Comparison of ENCODE assay signal across 9 mouse cellular contexts in genomic region chr11:80498328-80499070, GRCm38 (mm10). TPM values are rescaled to one million over a fixed set of nuclear protein-coding genes. Genes with fewer than 3 reads are reported as not detected.
DNase-seq lines count a peak whose midpoint lies in the region; ATAC-seq and TF ChIP-seq lines count a peak whose summit lies in the region.
"Had no signal": no experiment of that assay in that cellular context is flagged by ENCODE, and none has a peak within 500 bp of the region (broad histone marks: within the 10 kb centered on the region; RNA-seq: fewer than 3 reads in every experiment).

No protein-coding gene starts in this region.

- ATAC-seq in heart, postnatal 0 days (ENCODE audit: insufficient read depth, low read depth), result no peak
- peak; percentile 59 for ATAC-seq in forebrain, embryonic 16.5 days
- no peak for ATAC-seq in midbrain, embryonic 14.5 days (ENCODE audit: low FRiP score, low TSS enrichment)
- ATAC-seq in inflammation-experienced regulatory T-cells, adult 6 months, result no peak

- no peak for DNase-seq in heart, postnatal 0 days (ENCODE audit: low spot score)
- no peak for DNase-seq in heart, adult 18-20 months
- peak; percentile 47 for DNase-seq in midbrain, embryonic 14.5 days
- no peak for DNase-seq in lung, postnatal 4 days
- DNase-seq in left cerebral cortex, postnatal 25 days (ENCODE audit: low spot score in 2 of 2), result no peak

- H3K4me1 ChIP-seq in heart, postnatal 0 days (ENCODE audit: control insufficient read depth, insufficient read depth), result peaks cover 20% of the 10 kb centered on the region
- H3K4me1 ChIP-seq in cortical plate, adult 2 months (ENCODE audit: control insufficient read depth, insufficient read depth, low read length), result peaks cover 22% of the 10 kb centered on the region
- peaks cover 26% of the 10 kb centered on the region for H3K4me1 ChIP-seq in forebrain, embryonic 16.5 days (replicated peaks; ENCODE audit: control insufficient read depth, insufficient read depth, low read length)
- H3K4me1 ChIP-seq in midbrain, embryonic 14.5 days (ENCODE audit: control insufficient read depth, insufficient read depth, low read length), result peaks cover 28% of the 10 kb centered on the region

- peak overlapping the region; percentile 60 for H3K27ac ChIP-seq in heart, postnatal 0 days (ENCODE audit: low read depth)
- H3K27ac ChIP-seq in cortical plate, adult 2 months (ENCODE audit: insufficient read depth, low read length), result peak overlapping the region; percentile 63
- H3K27ac ChIP-seq in forebrain, embryonic 16.5 days (ENCODE audit: low read length), result peak overlapping the region; percentile 66
- H3K27ac ChIP-seq in midbrain, embryonic 14.5 days (replicated peaks; ENCODE audit: low read depth, low read length), result peak overlapping the region; percentile 78

- intact Hi-C loops in left cerebral cortex, postnatal 25 days (cut with DNase I), result no loop called here

- 42% methylated on average over 11 of the region's 11 CpGs for WGBS in heart, postnatal 0 days
- WGBS in forebrain, embryonic 16.5 days, result 43% methylated on average over 11 of the region's 11 CpGs
- 53% methylated on average over 11 of the region's 11 CpGs for WGBS in midbrain, embryonic 14.5 days

- H3K27me3 ChIP-seq in heart, postnatal 0 days (ENCODE audit: control insufficient read depth, insufficient read depth, low read length), result no peaks in the 10 kb centered on the region
- H3K27me3 ChIP-seq in forebrain, embryonic 16.5 days (replicated peaks; ENCODE audit: control insufficient read depth, insufficient read depth, low read length), result no peaks in the 10 kb centered on the region
- no peaks in the 10 kb centered on the region for H3K27me3 ChIP-seq in midbrain, embryonic 14.5 days (ENCODE audit: control insufficient read depth, insufficient read depth, low read length)

- no peak for TF ChIP-seq CTCF in heart, postnatal 0 days (IDR thresholded peaks at IDR 0.05; ENCODE audit: low read depth)
- no peak for TF ChIP-seq CTCF in cortical plate, adult 2 months (IDR thresholded peaks at IDR 0.05; ENCODE audit: extremely low read depth, insufficient read depth, low read length)

- 0 out of 2 replicates have a peak overlapping the region, but pooled peaks have one; percentile 23 for H3K4me2 ChIP-seq in heart, postnatal 0 days (ENCODE audit: low read depth, low read length)
- no peak overlapping the region for H3K4me2 ChIP-seq in forebrain, embryonic 16.5 days (ENCODE audit: low read length)
- H3K4me2 ChIP-seq in midbrain, embryonic 14.5 days (ENCODE audit: low read length), result no peak overlapping the region

- no peak overlapping the region for H3K9ac ChIP-seq in heart, postnatal 0 days (replicated peaks; ENCODE audit: low read depth, low read length)
- H3K9ac ChIP-seq in forebrain, embryonic 16.5 days (replicated peaks; ENCODE audit: low read depth, low read length), result peak overlapping the region; percentile 35
- peak overlapping the region; percentile 10; the same call in 1 of the 2 replicates for H3K9ac ChIP-seq in midbrain, embryonic 14.5 days (replicated peaks; ENCODE audit: low read length)

- no peak overlapping the region for H3K4me3 ChIP-seq in heart, postnatal 0 days (ENCODE audit: low read depth, low read length)
- no peak overlapping the region for H3K4me3 ChIP-seq in cortical plate, adult 2 months (ENCODE audit: insufficient read depth, low read length)
- H3K4me3 ChIP-seq in forebrain, embryonic 16.5 days (replicated peaks; ENCODE audit: low read length), result no peak overlapping the region
- no peak overlapping the region for H3K4me3 ChIP-seq in midbrain, embryonic 14.5 days (replicated peaks; ENCODE audit: low read depth, low read length)
- H3K4me3 ChIP-seq: erythroblast, embryonic 14.5 days had no signal

- no peak for TF ChIP-seq EP300 in heart, postnatal 0 days (IDR thresholded peaks at IDR 0.05; ENCODE audit: low read depth)

- no peak for TF ChIP-seq POLR2A in cortical plate, adult 2 months (IDR thresholded peaks at IDR 0.05; ENCODE audit: extremely low read depth, insufficient read depth, low read length)

- no peaks in the 10 kb centered on the region for H3K9me3 ChIP-seq in heart, postnatal 0 days (replicated peaks; ENCODE audit: control insufficient read depth, low read length)
- no peaks in the 10 kb centered on the region for H3K9me3 ChIP-seq in forebrain, embryonic 16.5 days (ENCODE audit: control insufficient read depth, low read length)
- no peaks in the 10 kb centered on the region for H3K9me3 ChIP-seq in midbrain, embryonic 14.5 days (ENCODE audit: control insufficient read depth, low read length)

- H3K36me3 ChIP-seq in heart, postnatal 0 days (replicated peaks; ENCODE audit: control insufficient read depth, insufficient read depth, low read length), result no peaks in the 10 kb centered on the region
- no peaks in the 10 kb centered on the region for H3K36me3 ChIP-seq in forebrain, embryonic 16.5 days (ENCODE audit: control insufficient read depth, insufficient read depth)
- no peaks in the 10 kb centered on the region for H3K36me3 ChIP-seq in midbrain, embryonic 14.5 days (ENCODE audit: control insufficient read depth, insufficient read depth, low read length)

RNA-seq across cellular contexts. Expression of gene Cdk5r1, which starts 21.7 kb away (rescaled TPM):
- 0.31 and 0.35 TPM in 2 replicates for total RNA-seq in heart, postnatal 0 days (2014; rRNA removed; ENCODE audit: low replicate concordance)
- polyA plus RNA-seq in heart, postnatal 0 days (2015; fragmentation: Nextera tagmentation; extraction: Ambion mirVana), result 0.26 and 0.33 TPM in 2 replicates
- under 1 TPM; 0.45 to 0.59 TPM for total RNA-seq in heart, adult 18-20 months (2021)
- 215 and 234 TPM in 2 replicates for polyA plus RNA-seq in cortical plate, adult 2 months (2012; rRNA removed)
- 109 and 113 TPM in 2 replicates for polyA plus RNA-seq in forebrain, embryonic 16.5 days (2015; fragmentation: Nextera tagmentation; extraction: Ambion mirVana)
- polyA plus RNA-seq in midbrain, embryonic 14.5 days (2014; fragmentation: Nextera tagmentation; extraction: Ambion mirVana), result 103 and 134 TPM in 2 replicates
- 1 to 10 TPM in 2 of 3 experiments, under 1 TPM in 1; 0.78 to 1.3 (median 1.3) TPM for polyA plus RNA-seq in inflammation-experienced regulatory T-cells, adult 6 months (2017; shearing (Covaris generic))
- 100 to 1,000 TPM; 339 to 344 TPM for total RNA-seq in left cerebral cortex, postnatal 25 days (2021)

Comparison
In these comparisons a context has a peak if more than half of its experiments do, and no peak if none do; other contexts are left out.
1. RNA of gene Cdk5r1, which starts 21.7 kb away (polyA plus RNA-seq): 215 to 234 TPM in cortical plate, adult 2 months, 109 to 113 TPM in forebrain, embryonic 16.5 days and 103 to 134 TPM in midbrain, embryonic 14.5 days; 0.78 to 1.3 TPM in inflammation-experienced regulatory T-cells, adult 6 months and 0.26 to 0.33 TPM in heart, postnatal 0 days; every median in the first group is over 10 times any median in the second.
2. Peak in every context shown above with its lines, with median percentiles within 50 percentile points of each other: H3K27ac ChIP-seq.